Mouse (Mus musculus): ENCODE data around the gene Prr15.

Gene Prr15

DNA sequence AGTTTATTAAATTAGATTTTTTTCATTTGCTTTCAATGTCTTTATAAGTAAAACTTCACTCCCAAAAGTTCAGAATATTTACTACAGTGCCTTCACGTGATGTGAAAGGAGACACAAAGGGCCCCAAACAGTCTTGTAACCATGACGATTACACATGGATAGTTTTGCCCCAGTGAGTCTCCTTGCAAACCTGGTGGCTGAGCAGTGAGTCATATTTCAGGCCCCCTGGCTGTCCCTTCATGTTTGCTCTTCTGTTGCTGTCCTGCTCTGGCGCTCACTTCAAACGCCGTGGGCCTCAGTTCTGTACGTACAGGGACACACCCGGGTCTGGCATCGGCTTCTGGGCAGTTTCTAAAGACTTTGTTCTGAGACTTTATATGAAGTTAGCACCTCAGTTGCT lies 6.6 kb downstream of the Prr15 start:
- no peak for DNase-seq (ENCODE audit: low spot score in 2 of 2)

DNA sequence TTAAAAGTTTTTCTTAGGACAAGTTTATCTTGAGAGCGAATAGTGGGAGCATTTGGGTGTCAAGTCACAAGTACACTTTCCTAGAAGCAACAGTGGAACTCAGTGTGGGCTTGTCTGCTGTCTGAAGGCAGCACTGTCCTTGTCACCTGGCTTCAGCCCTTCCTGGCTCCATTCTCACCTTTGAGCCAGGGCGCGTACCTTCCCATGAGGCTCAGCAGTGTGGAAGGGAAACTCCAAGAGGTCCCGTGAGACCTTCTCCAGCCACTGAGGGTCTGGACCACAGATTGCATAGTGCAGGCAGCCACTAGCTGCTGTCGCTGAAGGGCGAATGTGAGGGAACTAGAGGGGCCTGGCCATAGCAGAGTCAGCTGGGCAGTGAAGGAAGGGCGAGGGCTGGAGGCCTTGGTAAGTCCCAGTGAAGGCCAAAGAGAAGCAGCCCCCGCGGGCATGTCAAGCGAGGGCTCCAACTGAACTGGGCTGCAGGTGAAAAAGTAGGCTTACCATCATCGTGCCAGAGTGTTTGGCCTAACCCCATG lies 7.5 kb downstream of the Prr15 start:
- no peak for DNase-seq (ENCODE audit: low spot score in 2 of 2)

DNA sequence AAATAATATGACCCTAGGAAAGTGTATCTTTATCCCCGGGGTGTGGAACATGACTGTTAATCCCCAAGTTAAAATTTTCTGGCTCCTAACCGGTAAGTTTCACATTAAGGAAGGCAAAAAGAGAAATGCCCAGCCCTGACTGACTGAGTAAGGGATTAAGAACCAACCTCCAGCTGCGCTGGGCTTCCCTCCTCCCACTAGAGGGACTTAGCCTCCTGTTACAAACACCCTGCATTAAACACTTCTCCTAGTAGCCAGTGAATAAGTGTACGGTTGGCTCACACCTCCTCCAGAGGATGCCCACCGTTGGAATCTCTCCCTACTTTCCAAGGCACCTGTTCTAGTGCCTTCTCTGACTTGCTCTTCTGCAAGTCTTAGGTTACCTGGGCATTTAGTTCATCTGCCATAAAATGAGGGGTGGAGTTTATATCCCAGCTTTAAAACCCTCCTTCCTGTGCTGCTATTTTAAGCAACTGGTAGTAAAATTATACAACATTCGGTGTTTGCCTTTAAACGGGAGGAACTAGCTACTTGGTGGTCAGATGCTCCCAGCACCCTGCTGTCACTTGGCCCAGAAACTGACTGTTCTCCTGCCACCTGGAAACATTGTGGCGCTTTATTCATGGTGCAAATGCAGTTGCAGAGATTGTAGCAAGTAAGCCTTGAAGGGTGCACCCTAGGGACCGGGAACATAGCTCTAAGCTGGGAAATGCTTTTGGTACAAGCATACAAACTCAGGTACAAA lies 8.2 kb downstream of the Prr15 start:
- no peak for DNase-seq (ENCODE audit: low spot score in 2 of 2)

DNA sequence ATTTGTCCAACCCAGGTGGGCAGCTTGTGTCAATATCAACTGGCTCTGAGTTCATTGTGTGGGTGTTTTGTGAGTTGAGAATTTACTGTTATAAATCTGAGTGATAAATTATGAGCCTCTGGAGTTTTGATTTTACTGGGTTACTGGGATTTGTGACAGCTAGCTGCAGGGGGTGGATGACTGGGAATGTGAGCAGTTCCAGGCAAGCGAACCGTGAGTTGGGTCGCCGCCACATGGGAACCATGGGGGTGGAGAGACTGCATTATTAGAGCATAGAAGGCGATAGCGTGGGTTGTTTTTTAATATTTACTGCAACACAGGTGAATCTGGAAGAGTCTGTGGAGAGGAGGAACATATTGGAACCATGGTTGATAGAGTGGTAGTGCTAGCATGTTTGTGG lies 11.7 kb downstream of the Prr15 start:
- DNase-seq (ENCODE audit: low spot score in 2 of 2), result no peak

DNA sequence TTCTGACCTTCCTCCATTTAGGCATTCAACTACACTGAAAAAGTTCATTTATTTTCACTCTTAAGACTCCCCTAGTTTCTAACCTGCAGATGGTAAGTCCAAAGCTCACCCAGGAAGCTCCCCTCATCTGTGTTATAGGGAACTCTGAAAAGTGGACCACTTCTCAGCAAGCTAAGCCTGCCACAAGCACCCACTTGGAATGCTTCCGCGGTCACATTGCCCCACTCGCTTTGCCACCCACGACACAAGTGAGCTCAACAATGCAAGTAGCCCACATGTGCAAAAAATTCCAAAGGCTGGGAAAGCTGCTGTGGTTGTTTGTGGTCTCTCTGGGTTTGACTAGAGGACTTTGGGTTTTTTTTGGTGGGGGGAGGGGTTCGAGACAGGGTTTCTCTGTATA lies 15.5 kb downstream of the Prr15 start:
- DNase-seq (ENCODE audit: low spot score in 2 of 2), result no peak

DNA sequence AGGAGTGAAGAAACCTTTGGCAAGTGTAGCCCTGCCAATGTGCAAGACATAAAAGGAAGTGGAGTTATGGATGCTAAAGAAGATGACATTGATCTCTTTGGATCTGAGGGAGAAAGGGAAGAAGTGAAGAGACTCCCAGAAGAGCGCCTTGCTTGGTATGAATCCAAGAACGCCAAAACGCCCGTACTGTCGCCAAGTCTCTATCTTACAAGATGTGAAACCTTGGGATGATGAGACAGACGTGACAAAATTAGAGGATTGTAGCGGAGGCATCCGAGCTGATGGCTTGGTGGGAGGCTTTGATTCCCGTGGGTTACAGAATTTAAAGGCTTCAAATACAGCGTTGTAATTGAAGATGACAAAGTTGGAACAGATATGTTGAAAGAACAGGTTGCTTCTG lies 16.6 kb downstream of the Prr15 start:
- no peak for DNase-seq (ENCODE audit: low spot score in 2 of 2)

DNA sequence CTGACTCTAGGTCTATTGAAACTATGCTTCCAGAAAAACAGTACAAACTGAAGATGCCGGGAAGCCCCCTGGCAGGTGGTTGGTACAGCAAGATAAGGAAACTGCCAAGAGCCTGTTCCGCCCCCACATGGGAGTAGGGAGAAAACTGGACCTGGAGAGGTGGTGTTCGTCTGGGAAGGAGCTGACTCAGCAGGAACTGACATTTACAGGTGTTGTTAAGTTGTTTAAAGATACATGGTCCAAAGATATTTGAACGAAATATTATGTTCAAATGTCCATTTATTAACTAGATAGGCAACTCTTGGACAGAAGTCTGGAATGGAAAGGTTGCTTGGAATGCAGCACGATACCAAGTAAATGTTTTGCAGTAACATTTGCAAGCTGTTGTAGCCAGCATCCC lies 26.2 kb downstream of the Prr15 start:
- DNase-seq (ENCODE audit: low spot score in 2 of 2), result no peak

DNA sequence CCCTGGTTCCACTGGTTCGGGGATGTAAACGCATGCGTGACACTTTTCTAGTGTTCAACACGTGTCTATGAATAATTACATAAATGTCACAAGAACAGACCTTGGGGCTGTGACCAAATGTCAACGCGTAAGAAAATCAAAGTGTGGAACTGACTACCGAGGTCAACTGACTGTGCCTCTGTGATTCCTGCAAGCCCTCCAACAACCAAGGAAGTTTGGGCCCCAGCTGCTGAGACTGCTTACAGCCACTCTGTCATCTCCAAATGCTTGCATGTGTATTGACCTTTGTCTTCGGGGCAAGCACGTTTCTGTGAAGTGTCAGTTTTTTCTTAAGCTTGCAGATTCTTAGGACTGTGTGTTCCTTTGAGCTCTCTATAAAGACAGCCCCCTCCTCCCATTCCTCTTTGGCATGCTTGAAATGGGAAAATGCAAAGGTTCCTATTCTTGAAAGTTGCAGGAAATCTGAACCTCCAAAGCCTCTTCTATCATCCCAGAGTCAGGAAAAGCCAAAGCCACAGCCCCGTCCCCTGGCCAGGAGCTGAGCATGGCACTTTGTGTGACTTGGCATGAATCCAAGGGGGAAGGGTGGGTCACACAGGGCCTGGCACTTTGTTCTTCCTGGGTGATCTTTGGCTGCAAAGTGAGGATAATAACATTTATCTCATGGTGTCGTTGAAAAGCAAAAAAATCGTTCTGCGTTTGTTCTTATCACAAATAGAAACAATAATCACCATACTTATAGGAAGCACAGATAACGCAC lies 27.5 kb downstream of the Prr15 start:
- no peak for DNase-seq (ENCODE audit: low spot score in 2 of 2)

DNA sequence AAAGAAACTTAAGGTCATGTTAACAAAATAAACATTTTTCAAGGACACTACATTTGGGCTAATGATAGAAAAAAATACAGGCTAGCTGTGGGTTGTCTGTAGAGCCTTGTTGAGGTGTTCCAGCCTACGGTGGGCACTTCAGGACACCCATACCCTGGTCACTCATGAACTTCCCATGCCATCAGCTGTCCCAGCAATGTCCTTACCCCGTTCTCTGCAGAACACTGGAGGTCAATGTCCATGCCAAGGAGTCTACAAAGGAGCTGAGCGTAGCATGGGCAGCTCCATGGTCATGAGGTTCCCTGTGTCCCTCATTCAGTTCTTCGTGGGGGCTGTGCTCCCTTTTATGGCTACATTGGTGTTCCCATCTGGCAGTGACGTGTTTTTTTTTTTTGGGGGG lies 28.1 kb downstream of the Prr15 start:
- DNase-seq (ENCODE audit: low spot score in 2 of 2), result no peak

DNA sequence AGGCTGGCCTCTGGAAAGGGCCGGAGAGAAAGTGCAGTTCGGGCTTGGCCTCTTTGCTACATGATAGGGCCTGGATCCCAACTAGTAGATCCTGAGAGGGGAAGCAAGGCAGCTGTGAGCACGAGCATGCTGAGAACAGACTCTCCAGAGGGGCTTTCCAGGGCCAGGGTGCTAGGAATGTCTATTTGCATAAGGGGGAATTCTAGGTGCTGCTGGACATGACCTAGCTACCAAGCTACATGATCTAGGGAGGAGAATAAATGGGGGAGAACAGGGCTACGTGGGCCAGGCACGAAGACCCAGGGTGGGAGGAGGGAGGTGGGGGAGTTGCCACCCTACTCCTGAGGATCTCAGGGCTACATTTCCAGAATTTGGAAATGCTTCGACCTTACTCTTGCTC lies 30.0 kb downstream of the Prr15 start:
- no peak for DNase-seq (ENCODE audit: low spot score in 2 of 2)

DNA sequence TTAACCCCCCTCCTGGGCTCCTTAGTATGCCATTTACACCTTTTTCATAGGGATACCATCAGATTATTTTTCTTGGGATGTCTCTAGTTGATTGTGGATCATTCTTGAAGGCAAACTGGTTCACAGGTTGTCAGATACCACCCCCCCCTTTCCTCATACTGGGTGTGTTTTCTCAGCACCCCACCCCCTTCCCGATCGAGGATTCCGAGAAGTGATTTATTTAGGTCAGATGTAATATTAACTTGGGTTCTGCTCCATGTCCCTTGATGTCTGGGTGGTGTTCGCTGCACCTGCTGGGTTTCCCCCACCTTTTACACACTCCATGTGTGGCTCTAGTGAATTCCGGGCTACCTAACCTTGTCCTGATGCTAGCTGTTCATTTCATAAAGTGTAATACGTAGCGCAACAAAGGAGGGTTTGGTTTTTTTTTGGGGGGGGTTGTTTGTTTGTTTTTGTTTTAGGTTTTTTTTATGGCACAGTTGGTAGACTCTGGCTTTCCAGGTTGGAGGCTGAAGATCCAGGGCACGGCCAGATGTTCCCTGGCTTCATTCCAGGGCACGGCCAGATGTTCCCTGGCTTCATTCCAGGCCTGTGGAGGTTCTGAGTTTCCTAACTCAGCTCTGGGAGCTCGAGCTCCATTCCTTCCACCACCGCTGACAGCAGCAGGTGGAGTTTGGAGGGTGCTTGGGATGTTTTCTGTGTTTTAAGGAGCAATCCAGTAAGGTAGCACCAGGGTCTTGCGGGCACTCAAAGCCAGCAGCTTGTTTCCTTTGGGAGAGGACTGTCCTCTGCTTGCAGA lies 37.1 kb downstream of the Prr15 start:
- DNase-seq (ENCODE audit: low spot score in 2 of 2), result no peak

DNA sequence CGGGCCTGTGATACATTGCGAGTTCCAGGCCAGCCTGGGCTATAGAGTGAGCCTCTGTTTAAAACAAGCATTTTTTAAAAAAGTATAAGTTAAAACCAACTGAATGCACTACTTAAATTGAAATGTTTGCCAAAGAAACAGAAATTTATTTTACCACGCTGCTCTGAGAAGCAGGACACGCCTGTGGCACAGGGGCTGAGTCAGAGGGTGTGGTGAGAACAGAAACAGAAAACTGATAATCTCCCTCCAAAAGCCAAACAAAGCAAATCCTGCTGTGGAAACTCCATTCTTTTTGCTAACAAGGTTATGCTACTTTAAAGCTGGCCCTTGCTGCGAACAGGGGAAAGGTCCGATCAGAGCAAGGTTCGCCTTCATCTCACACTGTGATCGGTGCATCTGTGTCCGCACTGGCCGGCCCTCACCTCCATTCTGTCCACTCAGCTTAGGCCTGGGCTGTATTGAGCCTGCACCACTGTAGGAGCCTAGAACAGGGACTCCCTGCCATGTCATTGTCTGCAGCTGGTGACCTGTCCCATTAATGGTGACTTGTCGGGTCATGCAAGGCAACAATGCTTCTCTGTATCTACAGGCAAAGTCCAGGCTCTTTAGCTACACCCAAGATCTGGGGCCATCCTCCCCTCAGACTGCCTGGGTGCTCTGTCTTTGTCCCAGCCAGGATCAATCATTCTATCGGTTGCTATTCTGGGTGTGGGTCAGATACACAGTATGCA lies 38.9 kb downstream of the Prr15 start:
- DNase-seq (ENCODE audit: low spot score in 2 of 2), result no peak

DNA sequence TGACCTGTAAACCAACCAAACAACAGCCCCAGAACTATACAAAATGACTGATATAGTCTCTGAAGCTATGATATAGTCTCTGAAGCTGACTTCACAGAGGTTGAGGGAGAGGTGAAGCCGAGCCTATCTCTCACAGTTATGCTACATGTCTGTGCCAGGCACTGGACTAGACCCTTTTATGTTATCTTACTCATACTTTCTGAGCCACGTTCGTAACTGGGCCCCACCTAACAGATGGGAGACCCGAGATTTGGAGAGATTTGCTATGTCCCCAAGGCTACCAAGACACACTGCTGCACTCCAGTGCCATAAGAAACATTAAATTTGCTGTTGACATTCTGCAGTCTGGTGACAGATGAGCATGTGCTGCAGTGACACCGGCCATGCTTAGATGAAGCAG lies 41.0 kb downstream of the Prr15 start:
- no peak for DNase-seq (ENCODE audit: low spot score in 2 of 2)

DNA sequence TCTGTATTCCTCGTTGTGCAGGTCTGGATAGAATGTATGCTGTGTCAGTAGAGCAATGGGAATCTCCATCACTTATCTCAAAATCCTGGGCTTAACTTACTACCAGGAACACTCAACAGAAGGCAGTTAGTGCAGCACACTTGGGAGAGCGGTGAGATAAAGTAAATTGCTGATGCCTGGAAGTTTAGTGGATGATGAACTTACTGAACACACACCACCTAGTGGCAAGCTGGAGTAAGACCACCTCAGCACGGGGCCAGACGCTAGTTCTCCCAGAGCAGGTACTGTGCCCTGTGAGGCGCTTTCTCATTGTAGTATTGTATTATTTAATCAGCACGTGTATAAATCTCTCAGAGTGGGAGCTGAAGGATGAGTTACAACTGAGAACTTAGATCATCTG lies 42.4 kb downstream of the Prr15 start:
- no peak for DNase-seq (ENCODE audit: low spot score in 2 of 2)

DNA sequence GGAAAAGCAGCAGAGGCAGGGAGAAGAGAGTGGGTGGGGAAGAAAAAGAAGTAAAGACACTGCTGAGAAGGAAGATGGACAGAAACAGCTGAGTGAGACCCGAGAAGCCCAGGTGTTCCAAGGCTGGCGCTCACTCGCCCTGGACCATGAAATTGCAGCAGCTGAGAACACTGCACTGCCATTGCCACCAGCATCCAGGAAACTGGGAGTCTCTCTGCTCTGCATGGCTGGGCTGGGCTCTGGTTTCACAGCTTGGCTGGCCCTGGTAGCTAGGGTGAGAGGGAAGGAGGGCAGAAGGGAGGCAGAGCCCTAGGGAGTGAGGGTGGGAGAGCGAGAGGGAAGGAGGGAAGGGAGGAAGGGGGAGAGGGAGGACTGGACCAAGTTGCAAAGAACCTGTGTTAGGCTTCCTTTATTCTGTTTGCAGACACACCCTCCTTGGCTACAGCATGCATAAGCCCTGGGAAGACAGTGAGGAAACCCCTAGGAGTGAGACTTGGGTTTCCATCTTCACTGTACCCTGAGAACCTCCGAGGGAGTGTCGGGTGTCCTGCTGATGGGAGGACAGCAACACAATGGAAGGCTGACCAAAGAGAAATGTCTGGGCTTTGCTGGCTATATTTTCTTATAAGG lies 44.4 kb downstream of the Prr15 start:
- no peak for DNase-seq (ENCODE audit: low spot score in 2 of 2)

DNA sequence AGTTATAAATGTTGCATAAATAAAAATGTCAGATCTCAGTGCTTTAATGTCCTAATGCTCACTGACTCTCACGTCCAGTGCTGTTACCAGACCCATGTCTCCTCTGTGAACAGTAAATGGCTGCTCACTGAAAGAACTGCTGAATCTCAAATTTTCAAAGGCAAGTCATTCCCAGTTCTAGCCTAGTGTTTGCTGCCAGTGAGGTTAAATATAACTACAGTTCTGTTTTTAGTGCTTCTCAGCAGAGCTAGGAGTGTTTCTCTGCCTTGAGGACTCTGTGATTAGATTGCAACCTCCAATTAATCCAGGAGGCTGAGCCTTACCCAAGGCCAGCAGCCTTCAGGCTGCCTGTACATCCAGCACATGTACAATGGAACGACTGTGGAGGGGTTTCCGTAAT lies 46.2 kb downstream of the Prr15 start:
- DNase-seq (ENCODE audit: low spot score in 2 of 2), result no peak

DNA sequence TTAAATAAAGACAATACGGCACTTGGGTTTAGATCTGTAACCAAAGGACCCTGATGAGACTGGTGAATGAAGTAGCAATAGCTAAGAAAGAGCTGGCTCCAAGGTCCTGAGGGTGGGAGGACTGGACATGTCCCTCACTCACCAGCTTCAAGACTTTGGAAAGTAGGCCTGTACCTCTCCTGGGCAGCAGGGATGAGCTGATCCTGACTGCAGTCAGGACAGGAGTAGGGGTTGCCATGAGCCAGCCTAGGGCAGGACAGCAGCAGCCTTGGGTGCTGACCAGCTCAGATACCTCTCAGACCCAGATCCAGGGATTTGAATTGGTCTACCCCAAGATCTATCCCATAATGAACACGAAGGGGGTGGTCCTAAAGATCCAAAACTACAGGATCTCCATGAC lies 53.7 kb downstream of the Prr15 start:
- DNase-seq (ENCODE audit: low spot score in 2 of 2), result no peak

All from natural killer cell, adult 2 months (primary cell).